Mouse (Mus musculus) liver, adult 2 months (tissue): ENCODE data around the gene Rtn4rl2. TPM values are rescaled to one million over a fixed set of nuclear protein-coding genes. Genes with fewer than 3 reads are reported as not detected.
A peak's percentile ranks its signal among the peaks of the same experiment; 100 is the strongest.

Experiments
- DNase-seq: peaks from one replicate; pipeline ENCODE4 v3.0.0-alpha.2; 2011; ENCODE audit warnings: low read depth, low spot score; ENCODE audit errors: extremely low read depth
- H3K27ac ChIP-seq: fragments of 200-500 bp; replicated peaks from 2 replicates; pipeline ENCODE4 v1.5.1; 2012; ENCODE audit warnings: low read depth, mild to moderate bottlenecking, control low read depth, inconsistent platforms, low read length; ENCODE audit not compliant: insufficient read depth
- H3K27me3 ChIP-seq: fragments of 200-500 bp; 2 replicates; pipeline ENCODE4 v1.6.1; 2012; ENCODE audit warnings: mild to moderate bottlenecking, moderate library complexity, low read length, inconsistent platforms; ENCODE audit not compliant: control insufficient read depth, insufficient read depth
- H3K36me3 ChIP-seq: fragments of 200-500 bp; 2 replicates; pipeline ENCODE4 v1.6.1; 2012; ENCODE audit warnings: low read length, inconsistent platforms; ENCODE audit not compliant: control insufficient read depth, insufficient read depth
- H3K4me1 ChIP-seq: fragments of 200-500 bp; 2 replicates; pipeline ENCODE4 v1.6.1; 2011; ENCODE audit warnings: low read length; ENCODE audit not compliant: control insufficient read depth, insufficient read depth
- H3K4me3 ChIP-seq: fragments of 200-500 bp; 2 replicates; pipeline ENCODE4 v1.5.1; 2011; ENCODE audit warnings: low read depth, mild to moderate bottlenecking, control low read depth, low read length, moderate library complexity; ENCODE audit not compliant: insufficient read depth
- H3K79me2 ChIP-seq: fragments of 200-500 bp; 2 replicates; pipeline ENCODE4 v1.6.1; 2012; ENCODE audit warnings: inconsistent platforms, mild to moderate bottlenecking, low read length, moderate library complexity; ENCODE audit not compliant: control insufficient read depth, insufficient read depth
- H3K9ac ChIP-seq: fragments of 200-500 bp; 2 replicates; pipeline ENCODE4 v1.6.1; 2012; ENCODE audit warnings: low read depth, mild to moderate bottlenecking, control low read depth, inconsistent platforms, low read length
- CTCF ChIP-seq: fragments of 200-500 bp; IDR thresholded peaks from 2 replicates; pipeline ENCODE4 v1.5.1; 2011; ENCODE audit warnings: low read depth, low read length, control low read depth
- POLR2A ChIP-seq: fragments of 200-500 bp; IDR thresholded peaks from 2 replicates; pipeline ENCODE4 v1.6.1; 2011; ENCODE audit warnings: low read length, control low read depth; ENCODE audit not compliant: insufficient read depth; ENCODE audit errors: extremely low read depth
- WGBS: fragments of 180-500 bp; shearing (Covaris S2); methylation state at CpG from one replicate; pipeline ENCODE4 v1.1.7; 2018; 5-methylcytosine and 5-hydroxymethylcytosine counted together
- polyA plus RNA-seq: library from polyadenylated mRNA; depleted of rRNA; stranded (reverse); fragments of >200 nt; gene quantifications from 2 replicates; pipeline ENCODE4 v1.2.3, GENCODE M21; 2012
- total RNA-seq: library from RNA; depleted of rRNA; stranded (reverse); fragments of >200 nt; gene quantifications from 2 replicates; pipeline ENCODE4 v1.2.3, GENCODE M21; 2014

Rtn4rl2 gene
- total and polyA plus RNA-seq, 2 experiments = 0.50 TPM; not detected in 1

GRCm38 (mm10) chr2:84870623-84871160, 15.8 kb downstream of the Rtn4rl2 start:
- no peaks in the 10 kb centered on the region for H3K36me3 ChIP-seq
- no peak for DNase-seq
- TF ChIP-seq POLR2A = no peak
- TF ChIP-seq CTCF = peak; percentile 30; the same call in 1 of the 2 replicates
- no peaks in the 10 kb centered on the region for H3K79me2 ChIP-seq
- peaks cover 14% of the 10 kb centered on the region for H3K27me3 ChIP-seq
- H3K4me1 ChIP-seq = no peaks in the 10 kb centered on the region
- no peak overlapping the region for H3K9ac ChIP-seq
- H3K27ac ChIP-seq = no peak overlapping the region
- no peak overlapping the region for H3K4me3 ChIP-seq
- WGBS = 57% methylated on average over 4 of the region's 4 CpGs

- TF ChIP-seq CTCF (no peak), POLR2A (no peak)
- DNase-seq = no peak
- no peak overlapping the region for H3K27ac ChIP-seq
- 64% methylated on average over 2 of the region's 2 CpGs for WGBS
- no peak overlapping the region for H3K9ac ChIP-seq
- no peaks in the 10 kb centered on the region for H3K4me1 ChIP-seq
- H3K79me2 ChIP-seq = no peaks in the 10 kb centered on the region
- H3K36me3 ChIP-seq = no peaks in the 10 kb centered on the region
- peaks cover 14% of the 10 kb centered on the region for H3K27me3 ChIP-seq
- no peak overlapping the region for H3K4me3 ChIP-seq
Measured at GRCm38 (mm10) chr2:84868977-84869376, 17.5 kb downstream of the Rtn4rl2 start.

GRCm38 (mm10) chr2:84868521-84868943, 18.0 kb downstream of the Rtn4rl2 start:
- Histone ChIP-seq H3K4me1 (no peaks in the 10 kb centered on the region), H3K9ac (no peak overlapping the region), H3K79me2 (no peaks in the 10 kb centered on the region), H3K4me3 (no peak overlapping the region), H3K27ac (no peak overlapping the region), H3K36me3 (no peaks in the 10 kb centered on the region), H3K27me3 (peaks cover 14% of the 10 kb centered on the region)
- TF ChIP-seq POLR2A (no peak), CTCF (peak; percentile 91)
- WGBS = 11% methylated on average over 5 of the region's 5 CpGs
- DNase-seq = peak; percentile 41

- peaks cover 11% of the 10 kb centered on the region for H3K27me3 ChIP-seq
- no peak for DNase-seq
- no peaks in the 10 kb centered on the region for H3K4me1 ChIP-seq
- H3K79me2 ChIP-seq = no peaks in the 10 kb centered on the region
- no peak overlapping the region for H3K4me3 ChIP-seq
- TF ChIP-seq POLR2A (no peak), CTCF (peak; percentile 79)
- 6% methylated on average over 47 of the region's 47 CpGs for WGBS
- H3K27ac ChIP-seq = no peak overlapping the region
- H3K36me3 ChIP-seq = no peaks in the 10 kb centered on the region; the same call in 1 of the 2 replicates
- no peak overlapping the region for H3K9ac ChIP-seq
Measured at GRCm38 (mm10) chr2:84865616-84866571, 20.6 kb downstream of the Rtn4rl2 start.

- H3K79me2 ChIP-seq = no peaks in the 10 kb centered on the region
- no peak for TF ChIP-seq CTCF
- no peak for TF ChIP-seq POLR2A
- WGBS = 71% methylated on average over 3 of the region's 3 CpGs
- no peak overlapping the region for H3K4me3 ChIP-seq
- no peaks in the 10 kb centered on the region; the same call in 1 of the 2 replicates for H3K36me3 ChIP-seq
- peaks cover 8% of the 10 kb centered on the region for H3K27me3 ChIP-seq
- no peaks in the 10 kb centered on the region for H3K4me1 ChIP-seq
- no peak overlapping the region for H3K27ac ChIP-seq
- H3K9ac ChIP-seq = no peak overlapping the region
- DNase-seq = no peak
Measured at GRCm38 (mm10) chr2:84862231-84862630, 24.3 kb downstream of the Rtn4rl2 start.

- Histone ChIP-seq H3K36me3 (no peaks in the 10 kb centered on the region; the same call in 1 of the 2 replicates), H3K79me2 (no peaks in the 10 kb centered on the region), H3K4me3 (no peak overlapping the region), H3K27me3 (peaks cover 7% of the 10 kb centered on the region), H3K4me1 (no peaks in the 10 kb centered on the region), H3K27ac (no peak overlapping the region), H3K9ac (no peak overlapping the region)
- no peak for DNase-seq
- 90% methylated on average over 3 of the region's 3 CpGs for WGBS
- TF ChIP-seq CTCF (no peak), POLR2A (no peak)
Measured at GRCm38 (mm10) chr2:84861430-84861829, 25.1 kb downstream of the Rtn4rl2 start.
